Mouse (Mus musculus) layer of hippocampus, postnatal 25 days (tissue): ENCODE measurements around the gene Znrf2. TPM values are rescaled to one million over a fixed set of nuclear protein-coding genes. Genes with fewer than 3 reads are reported as not detected.
A peak's percentile ranks its signal among the peaks of the same experiment; 100 is the strongest.

Source experiments
- DNase-seq, 2 experiments: peaks; one replicate each; pipeline ENCODE4 v3.0.0; 2022; ENCODE audit warnings: mixed read lengths in 2 of 2, low spot score in 1 of 2; ENCODE audit errors: extremely low spot score in 1 of 2
- total RNA-seq, 2 experiments: library from RNA; stranded (reverse); gene quantifications; 2 replicates each; pipeline ENCODE4 v1.2.3; 2021

Znrf2 gene
- total RNA-seq, 2 experiments from 2014 or later, result 24.4 TPM

DNA sequence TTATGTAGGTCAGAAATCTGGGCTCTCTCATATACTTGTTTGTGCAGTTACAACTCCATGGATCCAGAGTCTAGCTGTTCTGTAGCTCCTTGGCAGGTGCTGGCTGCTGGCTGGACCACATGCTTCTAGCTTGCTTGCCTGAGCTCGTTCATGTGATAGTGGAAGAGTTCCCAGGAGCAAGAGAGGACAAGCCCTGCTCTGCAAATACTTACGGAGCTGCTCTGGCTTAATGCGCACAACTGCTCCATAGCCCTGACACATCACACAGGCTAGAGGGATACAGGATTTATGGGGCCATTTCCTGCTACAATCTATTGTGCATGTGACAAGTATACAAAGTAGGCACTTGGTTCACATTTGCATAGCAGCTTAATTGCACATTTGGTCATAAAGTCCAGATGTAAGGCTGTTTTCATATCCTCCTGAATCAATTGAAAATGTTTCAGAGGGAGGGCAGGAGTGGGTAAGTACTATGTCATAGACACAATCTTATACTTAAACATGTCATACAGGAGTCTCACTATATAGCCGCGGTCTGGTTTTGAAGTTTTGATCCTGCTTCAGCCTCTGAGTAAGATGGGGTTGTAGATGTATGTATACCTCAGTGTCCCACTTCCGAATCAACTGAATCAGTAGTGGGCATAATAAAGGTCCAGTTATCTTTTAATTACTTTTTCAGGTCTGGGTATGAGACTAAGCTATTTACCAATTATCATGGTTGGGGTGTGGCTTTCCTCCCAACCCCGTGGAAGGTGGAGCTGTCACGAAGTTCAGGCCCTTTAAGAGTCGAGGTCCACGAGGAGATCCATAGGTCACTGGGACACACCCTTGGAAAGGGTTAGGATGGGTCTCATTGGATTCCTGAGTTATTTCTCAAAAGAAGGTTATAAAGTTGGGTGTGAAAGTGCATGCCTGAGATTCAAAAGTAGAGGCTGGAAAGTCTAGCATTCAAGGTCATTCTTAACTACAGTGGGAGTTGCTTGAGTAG, 89.6 kb downstream of the Znrf2 start:
- no peak for DNase-seq

GRCm38 (mm10) chr6:54914977-54915376, 98.3 kb downstream of the Znrf2 start:
- no peak for DNase-seq

- no peak for DNase-seq
These were observed 99.4 kb downstream of the Znrf2 start for GRCm38 (mm10) chr6:54916163-54916562.

GRCm38 (mm10) chr6:54916941-54917340, 100.2 kb downstream of the Znrf2 start:
- DNase-seq, result no peak

DNA sequence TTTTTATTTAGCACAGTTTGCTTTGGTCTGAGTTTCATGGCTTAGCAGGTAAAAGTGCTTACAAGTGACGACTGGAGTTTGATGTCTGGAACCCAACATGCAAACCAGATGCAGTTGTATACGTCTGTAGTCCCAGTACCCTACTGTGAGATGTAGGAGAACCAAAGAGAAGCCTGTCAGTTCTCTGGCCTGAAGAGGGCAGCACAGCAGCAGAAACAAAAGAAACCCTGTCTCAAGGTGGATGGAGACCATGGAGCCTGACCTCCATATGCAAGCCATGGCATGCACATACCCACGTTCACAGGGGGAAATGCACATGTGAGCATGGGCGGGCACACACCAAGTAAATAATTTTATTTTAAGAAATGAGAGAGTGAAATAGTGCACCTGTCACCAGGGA, 100.8 kb downstream of the Znrf2 start:
- peak in 1 of 2 experiments; percentile 50 for DNase-seq

DNA sequence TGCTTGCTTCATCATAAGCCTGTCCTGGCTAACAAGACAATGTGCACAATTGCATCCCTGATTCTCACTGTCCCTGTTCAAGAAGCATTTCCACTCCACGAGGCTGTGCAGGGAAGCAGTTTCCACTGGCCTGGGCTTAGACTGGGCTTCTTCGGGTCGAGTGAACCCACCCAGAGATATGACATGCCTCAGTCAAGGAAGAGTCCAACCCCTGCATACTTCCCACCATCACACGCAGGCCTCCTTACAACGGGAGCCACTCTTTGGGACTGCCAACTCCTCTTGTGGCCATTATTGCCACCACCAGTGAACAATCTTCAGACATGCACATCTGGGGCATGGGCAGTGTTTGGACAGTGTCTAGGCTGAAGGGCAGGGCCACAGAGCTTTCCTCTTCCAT, 101.8 kb downstream of the Znrf2 start:
- no peak for DNase-seq

- no peak for DNase-seq
These were observed 107.8 kb downstream of the Znrf2 start for GRCm38 (mm10) chr6:54924538-54924937.

DNA sequence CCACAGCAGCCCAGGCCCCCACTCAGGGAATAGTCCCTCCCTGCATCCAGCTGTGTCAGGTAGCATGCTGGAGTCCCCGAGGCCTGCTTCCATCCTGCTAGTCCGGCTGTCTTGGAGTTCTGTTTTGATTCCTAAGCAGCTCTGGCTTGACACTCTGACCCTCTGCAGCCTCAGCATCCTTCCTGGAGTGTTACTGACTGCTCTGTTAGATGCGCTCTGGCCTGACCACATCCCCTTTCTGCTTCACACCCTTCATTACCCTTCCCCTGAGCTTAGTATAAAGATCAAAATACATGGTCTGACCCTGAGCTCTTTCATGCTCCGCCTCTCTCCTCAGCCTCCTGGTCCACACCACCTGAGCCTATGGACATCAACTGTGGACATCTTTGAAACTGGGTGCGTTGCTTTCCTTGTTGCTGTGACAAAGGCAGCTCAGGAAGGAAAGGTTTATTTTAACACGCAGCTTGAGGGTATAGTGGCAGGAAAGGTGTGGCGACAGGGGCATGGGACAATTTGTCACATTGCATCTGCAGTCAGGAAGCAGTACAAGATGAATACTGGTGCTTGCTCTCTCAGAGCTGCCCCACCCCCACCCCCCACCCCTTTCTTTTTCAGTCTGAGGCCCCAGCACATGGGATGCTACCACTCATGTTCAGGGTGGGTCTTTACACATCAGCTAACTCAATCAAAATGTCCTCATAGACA, 109.2 kb downstream of the Znrf2 start:
- no peak for DNase-seq

- no peak for DNase-seq
These were observed 110.2 kb downstream of the Znrf2 start for GRCm38 (mm10) chr6:54926899-54927298.

DNA sequence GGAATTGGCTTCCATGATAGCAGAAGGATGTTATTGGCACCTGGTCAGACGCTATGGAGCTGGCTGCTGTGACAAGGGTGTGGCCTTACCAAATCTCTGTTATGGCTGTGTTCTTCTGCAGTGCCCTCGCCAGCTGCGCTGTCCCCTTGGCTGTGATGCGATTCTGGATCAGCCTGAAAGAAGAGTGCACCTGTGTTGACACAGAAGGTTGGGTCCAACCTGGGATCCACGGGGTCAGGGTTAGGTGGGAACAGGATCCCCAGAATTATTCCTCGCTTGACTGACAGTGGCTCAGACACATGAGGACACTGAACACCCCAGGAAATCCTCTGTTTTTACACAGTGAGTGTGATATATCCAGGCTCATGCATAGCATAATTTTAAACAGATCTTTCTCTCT, 111.2 kb downstream of the Znrf2 start:
- no peak for DNase-seq

DNA sequence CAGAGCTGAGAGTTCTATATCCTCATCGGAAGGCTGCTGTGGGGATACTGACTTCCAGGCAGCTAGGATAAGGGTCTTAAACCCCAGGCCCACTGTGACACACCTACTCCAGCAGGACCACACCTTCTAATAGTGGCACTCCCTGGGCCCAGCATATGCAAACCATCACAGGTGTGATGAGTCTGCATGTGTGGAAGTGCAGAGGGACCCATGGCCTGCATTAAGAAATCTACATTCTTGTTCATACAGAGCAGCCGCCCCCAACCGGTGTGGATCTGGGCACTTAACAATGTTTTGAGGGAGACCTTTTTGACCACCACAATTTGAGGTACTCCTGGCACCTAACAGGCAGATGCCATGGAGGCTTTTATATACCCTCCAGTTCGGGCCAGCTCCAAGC, 114.9 kb downstream of the Znrf2 start:
- DNase-seq, result no peak

GRCm38 (mm10) chr6:54932526-54932925, 115.8 kb downstream of the Znrf2 start:
- DNase-seq, result no peak

GRCm38 (mm10) chr6:54933216-54933615, 116.5 kb downstream of the Znrf2 start:
- no peak for DNase-seq

GRCm38 (mm10) chr6:54933866-54934265, 117.2 kb downstream of the Znrf2 start:
- no peak for DNase-seq

- DNase-seq, result no peak
These were observed 117.6 kb downstream of the Znrf2 start for GRCm38 (mm10) chr6:54934313-54934712.

GRCm38 (mm10) chr6:54934930-54935329, 118.2 kb downstream of the Znrf2 start:
- DNase-seq, result no peak

DNA sequence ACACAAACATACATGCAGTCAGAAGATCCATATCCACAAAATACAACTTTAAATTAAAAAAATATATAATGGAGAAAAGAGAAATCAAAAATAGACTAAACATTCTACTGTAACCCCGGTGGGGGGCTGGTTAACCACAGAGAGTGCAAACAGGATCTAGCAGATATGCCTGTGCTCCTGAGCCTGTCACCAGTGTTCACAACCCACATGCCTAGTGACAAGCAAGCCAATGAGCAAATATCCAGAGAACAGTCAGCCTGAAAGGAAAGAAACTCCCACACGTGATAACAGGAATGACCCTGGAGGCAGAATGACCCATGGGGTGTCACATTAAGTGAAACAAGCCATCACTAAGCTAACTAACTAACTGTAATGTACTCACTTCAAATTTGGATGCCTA, 119.8 kb downstream of the Znrf2 start:
- no peak for DNase-seq

DNA sequence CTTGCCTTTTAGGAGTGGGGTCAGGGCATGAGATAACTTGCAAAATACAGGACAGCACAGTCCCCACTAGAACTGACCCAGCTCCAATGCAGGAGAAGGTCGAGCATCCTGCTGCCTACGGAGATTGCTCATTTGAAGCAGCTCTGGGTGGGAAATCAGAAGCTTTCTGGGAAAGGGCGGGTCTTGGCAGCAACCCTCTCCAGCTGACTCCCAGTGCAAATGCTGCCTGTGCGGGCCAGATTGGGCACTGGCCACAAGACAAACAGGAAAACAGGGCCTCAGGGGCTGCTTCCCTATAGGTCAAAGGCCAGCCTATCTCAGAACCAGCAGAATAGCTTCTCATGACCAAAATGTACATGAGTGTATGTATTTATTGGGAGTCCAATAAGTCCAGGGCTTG, 122.9 kb downstream of the Znrf2 start:
- no peak for DNase-seq

- DNase-seq, result no peak
These were observed 123.4 kb downstream of the Znrf2 start for GRCm38 (mm10) chr6:54940126-54940525.

GRCm38 (mm10) chr6:54941149-54941548, 124.4 kb downstream of the Znrf2 start:
- DNase-seq, result no peak
